Mouse (Mus musculus): Measurements from ENCODE around the gene Avpi1. TPM values are rescaled to one million over a fixed set of nuclear protein-coding genes. Genes with fewer than 3 reads are reported as not detected.

The Avpi1 gene
- 10 to 100 TPM; 11.5 to 11.8 TPM for total RNA-seq (2021)
- long read RNA-seq, experiment 1, transcript Avpi1-201 (3 exons, 1,044 nt), result major isoform, 6 of 6 reads
- long read RNA-seq, experiment 1, partial matches to known transcripts, result 0 of 6 reads
- long read RNA-seq, experiment 1, other reads (novel, unspliced or antisense), result 0 of 6 reads
- long read RNA-seq, experiment 2, transcript Avpi1-201 (3 exons, 1,044 nt), result major isoform, 15 of 16 reads
- long read RNA-seq, experiment 2, partial matches to known transcripts, result 1 of 16 reads
- long read RNA-seq, experiment 2, other reads (novel, unspliced or antisense), result 0 of 16 reads

DNA sequence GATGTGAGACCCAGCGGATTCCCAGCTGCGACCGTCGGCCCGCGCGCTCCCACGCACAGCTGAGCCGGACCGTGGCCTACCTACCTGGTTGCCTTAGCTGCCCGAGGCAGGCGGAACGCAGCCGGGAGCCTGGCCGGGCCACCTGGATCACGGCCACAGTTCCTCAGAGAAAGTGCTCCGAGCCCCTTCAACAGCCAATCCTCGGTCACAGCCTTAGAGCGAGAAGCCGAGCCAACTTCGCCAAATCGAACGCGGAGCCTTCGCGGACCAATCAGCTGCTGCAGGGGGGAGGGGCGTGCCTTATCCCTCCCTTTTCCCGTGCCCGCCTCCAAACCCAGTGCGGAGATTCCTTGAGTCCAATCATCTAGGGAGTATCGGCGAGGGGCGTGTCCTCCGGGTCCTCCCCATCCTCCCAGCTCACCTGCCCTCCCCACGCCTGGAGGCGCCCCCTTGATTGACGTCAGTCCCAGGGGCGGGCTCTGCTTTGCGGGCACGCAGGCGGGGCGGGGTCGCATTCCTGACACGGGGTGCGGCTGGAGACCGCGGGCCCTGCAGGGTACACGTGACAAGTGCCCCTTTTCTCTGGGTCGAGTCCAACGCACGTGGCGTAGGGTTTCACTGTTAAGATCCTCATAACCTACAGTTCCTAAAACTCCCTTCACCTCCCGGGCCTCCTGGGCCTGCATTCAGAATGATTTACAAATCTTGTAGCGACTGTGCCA lies at the start of gene Avpi1:
Avpi1 (minus strand) TSS at position 273 of the 722 bp plus-strand sequence.
- peak; percentile 82 to 93 for DNase-seq (ENCODE audit: low spot score in 2 of 2)

GRCm38 (mm10) chr19:42177461-42177860 lies 48.6 kb upstream of the Avpi1 start:
- DNase-seq (ENCODE audit: low spot score in 2 of 2), result no peak

DNA sequence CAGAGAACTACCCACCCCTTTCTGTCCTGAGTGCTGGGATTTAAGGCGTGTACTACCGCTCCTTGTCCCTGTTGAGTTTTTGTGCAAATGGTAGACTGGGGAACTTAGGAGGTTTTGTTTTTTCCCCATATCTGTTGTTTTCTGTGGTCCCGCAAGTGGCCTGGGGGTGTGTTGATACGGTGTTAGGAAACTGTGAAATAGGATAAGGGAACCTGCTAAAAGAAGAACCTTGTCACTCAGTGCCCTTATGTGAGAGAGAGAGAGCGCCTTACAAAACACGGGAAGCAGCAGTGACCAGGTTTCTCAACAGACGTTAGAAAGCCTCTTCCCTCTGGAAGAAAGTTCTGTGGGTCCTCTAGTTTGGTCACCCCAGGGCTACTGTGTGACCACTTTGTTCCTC lies 48.0 kb upstream of the Avpi1 start:
- DNase-seq (ENCODE audit: low spot score in 2 of 2), result no peak

GRCm38 (mm10) chr19:42170025-42170969 lies 41.4 kb upstream of the Avpi1 start:
- peak; percentile 71 to 85 for DNase-seq (ENCODE audit: low spot score in 2 of 2)

DNA sequence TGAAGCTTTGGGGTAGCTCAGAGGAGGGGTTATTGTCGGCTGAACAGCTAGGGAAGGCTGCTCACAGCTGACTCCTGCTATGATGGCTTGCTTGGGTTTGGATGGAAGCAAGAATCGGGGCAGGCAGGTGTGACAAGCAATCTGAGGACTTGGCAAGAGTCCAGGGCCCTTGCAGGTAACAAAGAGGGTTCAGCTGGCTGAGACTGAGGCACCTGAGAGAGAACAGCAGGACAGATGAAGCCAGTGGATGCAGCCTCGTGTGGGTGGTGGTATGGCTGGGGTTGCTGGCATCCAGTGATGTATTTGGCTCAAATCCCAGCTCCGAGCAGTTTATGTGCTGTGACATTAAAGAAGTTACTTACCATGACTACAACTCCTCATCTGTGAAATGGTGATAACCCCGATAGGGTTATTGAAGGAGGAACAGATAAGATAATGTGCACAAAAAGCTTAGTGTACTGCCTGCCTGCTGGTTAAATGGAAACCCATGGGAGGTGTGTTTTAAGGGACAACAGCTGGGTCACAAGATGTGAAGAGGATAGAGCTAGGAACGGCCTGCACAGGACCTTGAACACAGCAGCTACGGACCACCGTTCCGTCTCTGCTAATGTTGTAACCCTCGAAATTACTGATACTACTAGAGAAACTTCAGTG lies 40.6 kb upstream of the Avpi1 start:
- no peak for DNase-seq (ENCODE audit: low spot score in 2 of 2)

DNA sequence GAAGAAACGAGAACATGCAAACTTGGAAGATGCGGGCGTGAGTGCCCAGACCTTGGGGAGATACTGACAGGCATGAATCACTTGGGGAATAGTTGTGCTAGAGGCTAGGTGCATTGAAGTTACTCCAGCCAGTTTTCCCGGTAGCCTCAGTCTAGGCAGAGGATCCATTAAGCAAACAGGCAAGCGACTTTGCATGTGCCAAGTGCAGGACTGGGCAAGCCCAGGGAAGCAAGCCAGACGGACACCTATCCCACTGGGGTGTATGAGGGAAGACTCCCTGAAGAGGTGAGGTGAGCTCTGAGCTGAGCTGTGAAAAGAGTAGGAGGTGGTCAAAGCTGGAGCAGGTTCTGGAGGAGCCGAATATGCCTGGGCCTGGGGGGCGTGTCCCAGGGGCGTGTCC lies 38.6 kb upstream of the Avpi1 start:
- DNase-seq (ENCODE audit: low spot score in 2 of 2), result no peak

GRCm38 (mm10) chr19:42166766-42167165 lies 37.9 kb upstream of the Avpi1 start:
- DNase-seq (ENCODE audit: low spot score in 2 of 2), result no peak

DNA sequence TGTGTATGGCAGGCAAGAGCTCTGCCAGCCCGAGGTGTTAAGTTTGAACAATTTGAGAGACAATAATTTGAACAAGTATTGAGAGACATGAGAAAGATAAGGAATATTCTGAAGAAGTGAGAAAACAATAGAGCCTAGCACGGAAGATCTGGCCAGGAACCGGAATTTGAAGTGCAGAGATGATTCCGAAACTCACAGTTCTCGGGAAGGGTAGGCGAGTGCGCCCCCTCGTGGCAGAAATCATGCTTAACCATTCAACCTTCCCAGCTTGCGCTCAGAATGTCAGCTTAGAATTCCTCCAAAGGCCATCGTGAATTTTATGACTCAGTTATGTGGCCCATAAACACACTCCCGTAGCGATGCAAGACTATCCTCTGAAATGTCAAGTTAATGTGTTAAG lies 37.3 kb upstream of the Avpi1 start:
- DNase-seq (ENCODE audit: low spot score in 2 of 2), result peak; percentile 80 to 89

- DNase-seq (ENCODE audit: low spot score in 2 of 2), result no peak
Observed at GRCm38 (mm10) chr19:42164188-42164587, 35.3 kb upstream of the Avpi1 start.

DNA sequence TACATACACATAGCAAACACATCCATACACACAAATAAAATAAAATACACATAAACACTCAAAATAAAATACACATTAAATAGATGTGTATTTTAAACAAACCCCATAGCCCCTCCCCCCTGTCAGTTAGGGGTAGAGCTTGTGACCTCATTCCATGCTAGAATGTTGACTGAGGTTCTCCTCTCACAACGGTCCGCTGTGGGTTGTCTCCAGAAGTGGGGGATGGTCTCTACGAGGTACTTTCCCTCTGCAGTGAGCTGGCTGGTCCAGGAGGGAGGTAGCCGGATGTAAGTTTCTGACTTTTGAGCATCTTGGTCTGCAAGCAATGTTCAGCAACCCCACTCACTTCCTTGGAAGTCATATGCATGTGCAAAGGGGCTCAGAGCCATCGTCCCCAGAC lies 34.9 kb upstream of the Avpi1 start, which contains the start of gene Zfyve27:
Zfyve27 (plus strand) TSS at position 188 of the 400 bp plus-strand sequence.
- DNase-seq (ENCODE audit: low spot score in 2 of 2), result no peak

GRCm38 (mm10) chr19:42158246-42159017 lies 29.6 kb upstream of the Avpi1 start:
- DNase-seq (ENCODE audit: low spot score in 2 of 2), result no peak

DNA sequence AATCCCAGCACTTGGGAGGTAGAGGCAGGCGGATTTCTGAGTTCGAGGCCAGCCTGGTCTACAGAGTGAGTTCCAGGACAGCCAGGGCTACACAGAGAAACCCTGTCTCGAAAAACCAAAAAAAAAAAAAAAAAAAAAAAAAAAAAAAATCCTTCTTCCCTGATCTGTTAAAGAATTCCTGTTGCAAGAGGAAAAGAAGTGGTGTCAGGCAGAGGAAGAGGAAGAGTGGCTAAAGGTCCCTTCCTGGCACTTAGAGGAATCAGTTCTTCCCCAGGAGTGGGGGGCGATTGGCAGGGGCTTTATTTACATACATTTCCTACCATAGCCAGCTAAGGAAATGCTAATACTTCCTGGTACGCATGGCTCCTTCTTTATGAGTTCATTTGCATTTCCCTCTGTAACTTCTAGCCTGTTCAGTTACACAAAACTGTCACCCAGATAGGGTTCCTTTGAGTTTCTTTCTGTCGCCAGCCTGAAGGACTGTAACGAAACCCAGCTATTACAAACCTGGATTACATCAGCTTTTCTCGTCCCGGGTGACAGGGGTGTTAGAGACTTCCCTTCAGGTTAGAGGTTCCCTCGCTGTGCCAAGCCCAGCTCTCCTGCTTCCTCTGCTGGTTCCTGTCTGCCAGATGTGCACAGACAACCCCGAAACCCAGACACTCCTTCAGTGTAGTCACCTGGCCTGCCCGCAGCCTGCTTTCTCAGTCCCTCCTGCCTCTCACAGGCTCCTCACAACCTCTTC lies 28.8 kb upstream of the Avpi1 start:
- DNase-seq (ENCODE audit: low spot score in 2 of 2), result no peak

DNA sequence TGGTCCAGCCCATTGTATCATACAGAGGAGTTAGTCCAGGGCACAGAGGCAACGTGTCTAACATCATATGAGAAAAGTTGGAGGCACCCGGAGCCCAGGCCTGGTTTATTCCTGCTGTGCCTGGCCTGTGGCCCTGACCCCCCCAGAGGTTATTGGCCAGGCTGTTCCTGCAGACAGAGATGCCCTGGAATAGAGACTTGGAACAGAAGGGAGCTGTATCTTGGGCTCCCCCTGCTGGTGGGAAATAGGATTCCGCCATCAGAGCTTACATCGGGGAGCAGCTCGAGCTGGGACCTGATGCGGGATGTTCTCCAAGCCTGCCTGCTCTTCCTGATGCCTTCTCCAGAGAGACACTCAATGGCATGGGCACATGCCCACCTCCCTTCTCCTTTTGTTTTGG lies 23.1 kb upstream of the Avpi1 start:
- peak; percentile 77 to 84 for DNase-seq (ENCODE audit: low spot score in 2 of 2)

- no peak for DNase-seq (ENCODE audit: low spot score in 2 of 2)
Observed at GRCm38 (mm10) chr19:42148569-42148860, 19.7 kb upstream of the Avpi1 start.

DNA sequence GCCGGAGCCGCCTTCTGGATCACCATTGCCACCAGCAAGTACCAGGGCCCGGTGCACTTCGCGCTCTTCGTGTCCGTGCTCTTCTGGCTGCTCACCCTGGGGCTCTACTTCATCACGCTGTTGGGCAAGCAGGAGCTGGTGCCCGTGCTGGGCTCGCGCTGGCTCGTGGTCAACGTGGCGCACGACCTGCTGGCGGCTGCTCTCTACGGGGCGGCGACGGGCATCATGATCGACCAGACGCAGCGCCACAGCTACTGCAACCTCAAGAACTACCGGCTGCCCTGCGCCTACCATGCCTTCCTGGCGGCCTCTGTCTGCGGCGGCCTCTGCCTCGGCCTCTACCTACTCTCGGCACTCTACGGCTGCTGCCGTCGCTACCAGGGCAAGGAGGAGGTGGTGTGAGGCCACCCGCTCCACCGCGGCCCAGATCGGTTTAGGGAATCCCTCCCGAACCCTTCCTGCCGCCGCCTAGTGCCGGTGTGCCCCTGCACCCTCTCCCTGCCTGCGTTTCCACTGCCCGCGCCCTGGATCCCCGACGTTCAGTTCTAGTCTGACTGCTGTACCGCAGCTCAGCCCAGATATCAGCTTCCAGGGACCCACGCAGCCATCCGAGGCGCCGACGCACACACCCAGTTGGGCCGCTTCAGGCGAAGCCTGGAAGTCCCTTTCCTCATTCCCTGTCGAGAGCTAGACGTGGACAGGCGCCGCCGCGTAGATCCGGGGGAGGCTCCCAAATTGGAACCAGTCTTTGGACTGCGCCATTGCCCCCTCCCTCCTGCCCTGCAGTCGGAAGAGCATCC lies 19.1 kb upstream of the Avpi1 start:
- DNase-seq (ENCODE audit: low spot score in 2 of 2), result peak; percentile 53 to 69

- DNase-seq (ENCODE audit: low spot score in 2 of 2), result peak; percentile 76 to 83
Observed at GRCm38 (mm10) chr19:42147170-42147768, 18.4 kb upstream of the Avpi1 start, which contains the start of gene Marveld1. Marveld1 (plus strand) TSS chr19:42147400.

GRCm38 (mm10) chr19:42146276-42147010 lies 17.6 kb upstream of the Avpi1 start:
- no peak for DNase-seq (ENCODE audit: low spot score in 2 of 2)

GRCm38 (mm10) chr19:42145731-42146130 lies 16.9 kb upstream of the Avpi1 start:
- no peak for DNase-seq (ENCODE audit: low spot score in 2 of 2)

All from gastrocnemius, postnatal 4 days (tissue).